ENCODE assay signal across 8 mouse cellular contexts in genomic region chr6:124463881-124464291, GRCm38 (mm10). TPM values are rescaled to one million over a fixed set of nuclear protein-coding genes. Genes with fewer than 3 reads are reported as not detected.
DNase-seq lines count a peak whose midpoint lies in the region; ATAC-seq and TF ChIP-seq lines count a peak whose summit lies in the region.

No protein-coding gene starts in this region.

- DNase-seq in lung, embryonic 14.5 days: no peak
- no peak for DNase-seq in lung, postnatal 14 days
- DNase-seq in left cerebral cortex, postnatal 25 days (ENCODE audit: low spot score in 2 of 2): peak; percentile 23 to 30
- DNase-seq in adrenal gland, adult 2 months: no peak
- no peak for DNase-seq in layer of hippocampus, adult 9-10 months (ENCODE audit: low spot score)
- DNase-seq in lung, postnatal 0 days (ENCODE audit: low spot score): no peak

- ATAC-seq in lung, embryonic 14.5 days (ENCODE audit: insufficient read depth): no peak
- ATAC-seq in neural tube, embryonic 13.5 days (ENCODE audit: low read depth): peak; percentile 60
- no peak for ATAC-seq in lung, postnatal 0 days

- intact Hi-C loops in left cerebral cortex, postnatal 25 days (cut with DNase I): loop anchor here (1.0 kb wide), 1 partner anchor 49 kb away; the partner anchor contains the start of gene Pex5

- H3K4me2 ChIP-seq in lung, embryonic 14.5 days: peak overlapping the region; percentile 75
- H3K4me2 ChIP-seq in neural tube, embryonic 13.5 days: peak overlapping the region; percentile 74
- no peak overlapping the region for H3K4me2 ChIP-seq in lung, postnatal 0 days (replicated peaks; ENCODE audit: low read depth, low read length)

- no peaks in the 10 kb centered on the region for H3K4me1 ChIP-seq in lung, embryonic 14.5 days (ENCODE audit: insufficient read depth)
- H3K4me1 ChIP-seq in cortical plate, adult 2 months (ENCODE audit: control insufficient read depth, insufficient read depth, low read length): peaks cover 7% of the 10 kb centered on the region
- H3K4me1 ChIP-seq in neural tube, embryonic 13.5 days (replicated peaks): peaks cover 32% of the 10 kb centered on the region
- no peaks in the 10 kb centered on the region for H3K4me1 ChIP-seq in lung, postnatal 0 days (ENCODE audit: insufficient read depth, low read depth, low read length)

- no peaks in the 10 kb centered on the region; the same call in 1 of the 2 replicates for H3K27me3 ChIP-seq in lung, embryonic 14.5 days (ENCODE audit: insufficient read depth, low read length)
- no peaks in the 10 kb centered on the region for H3K27me3 ChIP-seq in neural tube, embryonic 13.5 days
- no peaks in the 10 kb centered on the region for H3K27me3 ChIP-seq in lung, postnatal 0 days (replicated peaks; ENCODE audit: insufficient read depth, low read length)

- no peak for TF ChIP-seq CTCF in lung, embryonic 14.5 days (IDR thresholded peaks at IDR 0.05; ENCODE audit: low read depth)
- TF ChIP-seq CTCF in cortical plate, adult 2 months (IDR thresholded peaks at IDR 0.05; ENCODE audit: extremely low read depth, insufficient read depth, low read length): no peak
- TF ChIP-seq CTCF in lung, postnatal 0 days (IDR thresholded peaks at IDR 0.05): no peak

- peak overlapping the region; percentile 44; the same call in 1 of the 2 replicates for H3K4me3 ChIP-seq in lung, embryonic 14.5 days (ENCODE audit: low read depth, low read length)
- peak overlapping the region; percentile 89 for H3K4me3 ChIP-seq in cortical plate, adult 2 months (ENCODE audit: insufficient read depth, low read length)
- H3K4me3 ChIP-seq in neural tube, embryonic 13.5 days: peak overlapping the region; percentile 63
- H3K4me3 ChIP-seq in lung, postnatal 0 days (ENCODE audit: low read depth, low read length): no peak overlapping the region

- no peaks in the 10 kb centered on the region for H3K36me3 ChIP-seq in lung, embryonic 14.5 days (ENCODE audit: insufficient read depth)
- H3K36me3 ChIP-seq in neural tube, embryonic 13.5 days: peaks cover 26% of the 10 kb centered on the region
- H3K36me3 ChIP-seq in lung, postnatal 0 days (ENCODE audit: insufficient read depth, low read length): no peaks in the 10 kb centered on the region

- no peaks in the 10 kb centered on the region for H3K9me3 ChIP-seq in lung, embryonic 14.5 days (ENCODE audit: low read depth, low read length)
- no peaks in the 10 kb centered on the region for H3K9me3 ChIP-seq in neural tube, embryonic 13.5 days
- H3K9me3 ChIP-seq in lung, postnatal 0 days (ENCODE audit: low read length): no peaks in the 10 kb centered on the region

- no peak for TF ChIP-seq EP300 in lung, postnatal 0 days (IDR thresholded peaks at IDR 0.05)

- peak; percentile 33; the same call in 1 of the 2 replicates for TF ChIP-seq POLR2A in cortical plate, adult 2 months (IDR thresholded peaks at IDR 0.05; ENCODE audit: extremely low read depth, insufficient read depth, low read length)

- no peak overlapping the region for H3K27ac ChIP-seq in lung, embryonic 14.5 days (ENCODE audit: low read depth)
- H3K27ac ChIP-seq in cortical plate, adult 2 months (ENCODE audit: insufficient read depth, low read length): peak overlapping the region; percentile 76
- peak overlapping the region; percentile 87 for H3K27ac ChIP-seq in neural tube, embryonic 13.5 days (replicated peaks)
- H3K27ac ChIP-seq in lung, postnatal 0 days (ENCODE audit: low read length): no peak overlapping the region

- WGBS in lung, embryonic 14.5 days: 25% methylated on average over 8 of the region's 8 CpGs
- WGBS in neural tube, embryonic 13.5 days: 13% methylated on average over 8 of the region's 8 CpGs
- WGBS in lung, postnatal 0 days: 21% methylated on average over 8 of the region's 8 CpGs

- no peak overlapping the region for H3K9ac ChIP-seq in lung, embryonic 14.5 days
- H3K9ac ChIP-seq in neural tube, embryonic 13.5 days: peak overlapping the region; percentile 85
- H3K9ac ChIP-seq in lung, postnatal 0 days (replicated peaks; ENCODE audit: low read depth): no peak overlapping the region

RNA-seq across cellular contexts. Expression of gene Clstn3, which starts 0.7 kb away (rescaled TPM):
- polyA plus RNA-seq in lung, embryonic 14.5 days (2014; fragmentation: Nextera tagmentation; extraction: Ambion mirVana): 1.9 and 2.0 TPM in 2 replicates
- polyA plus RNA-seq in cortical plate, adult 2 months (2012; rRNA removed): 280 TPM in 2 replicates
- 100 to 1,000 TPM; 384 to 400 TPM for total RNA-seq in left cerebral cortex, postnatal 25 days (2021)
- polyA plus RNA-seq in neural tube, embryonic 13.5 days (2015; fragmentation: Nextera tagmentation; extraction: Ambion mirVana): 69.8 and 75.1 TPM in 2 replicates
- 100 to 1,000 TPM in 1 of 2 experiments, 10 to 100 TPM in 1; 91.8 to 146 TPM for total RNA-seq in adrenal gland, adult 2 months (2021)
- 62.4 and 91.3 TPM in 2 replicates for polyA plus RNA-seq in adrenal gland, adult 2 months (2012; rRNA removed)
- 0.31 and 0.88 TPM in 2 replicates for polyA plus RNA-seq in lung, postnatal 0 days (2015; fragmentation: Nextera tagmentation; extraction: Ambion mirVana)

RNA-seq across cellular contexts. Expression of gene C1rl, which starts 29.0 kb away (rescaled TPM):
- polyA plus RNA-seq in lung, embryonic 14.5 days (2014; fragmentation: Nextera tagmentation; extraction: Ambion mirVana): 0.66 and 0.78 TPM in 2 replicates
- 0.19 and 0.38 TPM in 2 replicates for polyA plus RNA-seq in cortical plate, adult 2 months (2012; rRNA removed)
- under 1 TPM; 0.11 to 0.32 TPM for total RNA-seq in left cerebral cortex, postnatal 25 days (2021)
- polyA plus RNA-seq in neural tube, embryonic 13.5 days (2015; fragmentation: Nextera tagmentation; extraction: Ambion mirVana): 0.22 and 0.54 TPM in 2 replicates
- 10 to 100 TPM; 20.6 to 22.0 TPM for total RNA-seq in adrenal gland, adult 2 months (2021)
- polyA plus RNA-seq in adrenal gland, adult 2 months (2012; rRNA removed): 11.2 and 13.4 TPM in 2 replicates
- polyA plus RNA-seq in lung, postnatal 0 days (2015; fragmentation: Nextera tagmentation; extraction: Ambion mirVana): 1.5 and 2.2 TPM in 2 replicates

RNA-seq across cellular contexts. Expression of gene C1ra, which starts 48.3 kb away (rescaled TPM):
- 1.9 TPM in 2 replicates for polyA plus RNA-seq in lung, embryonic 14.5 days (2014; fragmentation: Nextera tagmentation; extraction: Ambion mirVana)
- 2.1 TPM in 2 replicates for polyA plus RNA-seq in cortical plate, adult 2 months (2012; rRNA removed)
- total RNA-seq in left cerebral cortex, postnatal 25 days (2021): 1 to 10 TPM; 1.1 TPM
- 0.12 and 0.14 TPM in 2 replicates for polyA plus RNA-seq in neural tube, embryonic 13.5 days (2015; fragmentation: Nextera tagmentation; extraction: Ambion mirVana)
- total RNA-seq in adrenal gland, adult 2 months (2021): 10 to 100 TPM; 48.6 to 68.2 TPM
- polyA plus RNA-seq in adrenal gland, adult 2 months (2012; rRNA removed): 20.3 and 27.2 TPM in 2 replicates
- 23.2 and 24.7 TPM in 2 replicates for polyA plus RNA-seq in lung, postnatal 0 days (2015; fragmentation: Nextera tagmentation; extraction: Ambion mirVana)

RNA-seq across cellular contexts. Expression of gene Pex5, which starts 49.0 kb away (rescaled TPM):
- 31.3 and 33.4 TPM in 2 replicates for polyA plus RNA-seq in lung, embryonic 14.5 days (2014; fragmentation: Nextera tagmentation; extraction: Ambion mirVana)
- 53.7 and 60.7 TPM in 2 replicates for polyA plus RNA-seq in cortical plate, adult 2 months (2012; rRNA removed)
- total RNA-seq in left cerebral cortex, postnatal 25 days (2021): 10 to 100 TPM; 64.8 to 73.3 TPM
- 66.9 and 67.6 TPM in 2 replicates for polyA plus RNA-seq in neural tube, embryonic 13.5 days (2015; fragmentation: Nextera tagmentation; extraction: Ambion mirVana)
- total RNA-seq in adrenal gland, adult 2 months (2021): 10 to 100 TPM; 71.0 to 99.9 TPM
- polyA plus RNA-seq in adrenal gland, adult 2 months (2012; rRNA removed): 44.9 and 47.5 TPM in 2 replicates
- polyA plus RNA-seq in lung, postnatal 0 days (2015; fragmentation: Nextera tagmentation; extraction: Ambion mirVana): 28.5 and 29.2 TPM in 2 replicates

Comparison
In these comparisons a context has a peak if more than half of its experiments do, and no peak if none do; other contexts are left out.
1. DNase-seq: peak in left cerebral cortex, postnatal 25 days (2 of 2); none in lung, embryonic 14.5 days (single experiment), lung, postnatal 14 days (single experiment), adrenal gland, adult 2 months (single experiment), layer of hippocampus, adult 9-10 months (single experiment) and lung, postnatal 0 days (single experiment).
2. H3K27ac ChIP-seq: peak in cortical plate, adult 2 months (single experiment) and neural tube, embryonic 13.5 days (single experiment); none in lung, embryonic 14.5 days (single experiment) and lung, postnatal 0 days (single experiment).
3. RNA of gene Clstn3, which starts 0.7 kb away (polyA plus RNA-seq): 280 TPM in cortical plate, adult 2 months, 69.8 to 75.1 TPM in neural tube, embryonic 13.5 days and 62.4 to 91.3 TPM in adrenal gland, adult 2 months; 1.9 to 2.0 TPM in lung, embryonic 14.5 days and 0.31 to 0.88 TPM in lung, postnatal 0 days; every median in the first group is over 10 times any median in the second.